Mouse (Mus musculus) right cerebral cortex, postnatal 10 days (tissue): ENCODE measurements at regions not wholly inside any gene's neighbourhood (a gene's known extent, or its start where the extent isn't known, plus 50 kb on each side); places are given as distances from the start of the nearest gene placed in this dataset.
"Not testable (repeated sequence)": the region's sequence is repeated elsewhere in the genome, so short reads cannot be mapped to it uniquely, and the experiment has no call there.

Experiments used
- DNase-seq, 2 experiments: peaks; one replicate each; pipeline ENCODE4 v3.0.0; 2021; ENCODE audit warnings: low spot score in 2 of 2

GRCm38 (mm10) chr15:62257110-62257667, 1334.4 kb upstream of the A1bg start:
- DNase-seq: no peak

- DNase-seq: no peak
These were observed 1332.8 kb upstream of the A1bg start for GRCm38 (mm10) chr15:62255571-62255970.

GRCm38 (mm10) chr15:62253724-62254123, 1330.9 kb upstream of the A1bg start:
- DNase-seq: no peak

GRCm38 (mm10) chr15:62252078-62252833, 1329.4 kb upstream of the A1bg start:
- not testable (repeated sequence) for DNase-seq

- no peak for DNase-seq
These were observed 1326.6 kb upstream of the A1bg start for GRCm38 (mm10) chr15:62249436-62249835.

- no peak for DNase-seq
These were observed 1323.8 kb upstream of the A1bg start for GRCm38 (mm10) chr15:62246561-62247079.

GRCm38 (mm10) chr15:62245237-62245636, 1322.4 kb upstream of the A1bg start:
- no peak for DNase-seq

- DNase-seq: no peak
These were observed 1322.0 kb upstream of the A1bg start for GRCm38 (mm10) chr15:62244819-62245218.

- DNase-seq: no peak
These were observed 1317.2 kb upstream of the A1bg start for GRCm38 (mm10) chr15:62240031-62240430.

- DNase-seq: no peak
These were observed 1315.8 kb upstream of the A1bg start for GRCm38 (mm10) chr15:62238503-62239045.

GRCm38 (mm10) chr15:62236056-62236455, 1313.2 kb upstream of the A1bg start:
- no peak for DNase-seq

GRCm38 (mm10) chr15:62234182-62234760, 1311.5 kb upstream of the A1bg start:
- no peak for DNase-seq

GRCm38 (mm10) chr15:62233154-62233553, 1310.3 kb upstream of the A1bg start:
- DNase-seq: no peak

- DNase-seq: no peak
These were observed 1308.9 kb upstream of the A1bg start for GRCm38 (mm10) chr15:62231709-62232108.

GRCm38 (mm10) chr15:62230773-62231172, 1308.0 kb upstream of the A1bg start:
- DNase-seq: no peak

- peak; percentile 39 to 42 for DNase-seq
These were observed 1306.9 kb upstream of the A1bg start for GRCm38 (mm10) chr15:62229491-62230283.

GRCm38 (mm10) chr15:62229023-62229422, 1306.2 kb upstream of the A1bg start:
- DNase-seq: no peak

GRCm38 (mm10) chr15:62224798-62225197, 1302.0 kb upstream of the A1bg start:
- no peak for DNase-seq

- DNase-seq: no peak
These were observed 1301.4 kb upstream of the A1bg start for GRCm38 (mm10) chr15:62224191-62224590.

GRCm38 (mm10) chr15:62223156-62223840, 1300.5 kb upstream of the A1bg start:
- DNase-seq: no peak

GRCm38 (mm10) chr15:62222731-62223130, 1299.9 kb upstream of the A1bg start:
- DNase-seq: no peak
